Mouse (Mus musculus): ENCODE measurements around the gene Ott.
"Not testable (repeated sequence)": the region's sequence is repeated elsewhere in the genome, so short reads cannot be mapped to it uniquely, and the experiment has no call there.

Gene Ott

DNA sequence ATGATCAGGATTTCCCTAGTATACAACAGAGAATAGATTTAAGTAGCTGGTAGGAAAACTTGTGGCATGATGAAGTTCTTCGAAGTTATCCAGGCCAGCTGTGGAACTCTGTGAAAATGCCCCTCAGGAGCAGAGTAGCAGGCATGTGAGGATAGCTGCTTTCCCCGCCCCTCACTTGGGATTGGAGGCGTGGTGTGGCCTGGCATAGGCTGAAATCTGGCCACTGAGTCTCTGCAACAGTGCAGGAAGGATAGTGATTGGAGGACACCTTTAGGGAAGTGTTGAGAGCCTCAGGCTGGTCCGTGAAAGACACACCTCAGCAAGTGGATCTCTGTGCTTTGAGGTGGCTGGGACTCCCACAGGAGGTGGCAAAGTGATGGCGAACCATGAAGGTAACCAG is at the start of gene Ott:
Ott (plus strand) TSS at position 301 of the 400 bp plus-strand sequence.
- not testable (repeated sequence) for DNase-seq
